In genomic region chr1:172617365-172618076, GRCm38 (mm10) we compare ENCODE assay signal across 9 mouse cellular contexts. TPM values are rescaled to one million over a fixed set of nuclear protein-coding genes. Genes with fewer than 3 reads are reported as not detected.
DNase-seq lines count a peak whose midpoint lies in the region; ATAC-seq lines count a peak whose summit lies in the region.
"Had no signal": no experiment of that assay in that cellular context is flagged by ENCODE, and none has a peak within 500 bp of the region (broad histone marks: within the 10 kb centered on the region; RNA-seq: fewer than 3 reads in every experiment).

No protein-coding gene starts in this region.

- H3K27me3 ChIP-seq in heart, embryonic 16.5 days (ENCODE audit: control insufficient read depth, insufficient read depth, low read length) = no peaks in the 10 kb centered on the region
- no peaks in the 10 kb centered on the region for H3K27me3 ChIP-seq in embryonic facial prominence, embryonic 12.5 days
- H3K27me3 ChIP-seq in intestine, embryonic 14.5 days (replicated peaks; ENCODE audit: control insufficient read depth, insufficient read depth, low read length) = no peaks in the 10 kb centered on the region
- H3K27me3 ChIP-seq in neural tube, embryonic 11.5 days (ENCODE audit: control insufficient read depth, insufficient read depth, low read length) = no peaks in the 10 kb centered on the region

- H3K4me2 ChIP-seq in heart, embryonic 16.5 days (ENCODE audit: low read depth, low read length) = peak overlapping the region; percentile 57
- peak overlapping the region; percentile 58 for H3K4me2 ChIP-seq in embryonic facial prominence, embryonic 12.5 days (replicated peaks)
- H3K4me2 ChIP-seq in intestine, embryonic 14.5 days (ENCODE audit: low read length) = peak overlapping the region; percentile 54
- H3K4me2 ChIP-seq in neural tube, embryonic 11.5 days (ENCODE audit: low read depth) = peak overlapping the region; percentile 80

- ATAC-seq in heart, embryonic 16.5 days (replicated peaks; ENCODE audit: extremely low read depth, insufficient read depth, low FRiP score) = no peak
- no peak for ATAC-seq in embryonic facial prominence, embryonic 12.5 days (ENCODE audit: insufficient number of reproducible peaks, insufficient read depth, low FRiP score, low TSS enrichment)
- peak; percentile 56; the same call in 1 of the 2 replicates for ATAC-seq in intestine, embryonic 14.5 days (replicated peaks; ENCODE audit: low FRiP score, low TSS enrichment, low read depth)
- ATAC-seq in neural tube, embryonic 11.5 days (ENCODE audit: insufficient read depth, low FRiP score, low TSS enrichment) = peak; percentile 85

- no peaks in the 10 kb centered on the region for H3K9me3 ChIP-seq in heart, embryonic 16.5 days (replicated peaks; ENCODE audit: control insufficient read depth, low read length)
- H3K9me3 ChIP-seq in embryonic facial prominence, embryonic 12.5 days = no peaks in the 10 kb centered on the region
- H3K9me3 ChIP-seq in intestine, embryonic 14.5 days (ENCODE audit: control insufficient read depth, low read length) = no peaks in the 10 kb centered on the region
- no peaks in the 10 kb centered on the region for H3K9me3 ChIP-seq in neural tube, embryonic 11.5 days (ENCODE audit: control insufficient read depth, low read length)

- no peak overlapping the region for H3K27ac ChIP-seq in heart, embryonic 16.5 days (ENCODE audit: low read length)
- H3K27ac ChIP-seq in embryonic facial prominence, embryonic 12.5 days = no peak overlapping the region
- no peak overlapping the region for H3K27ac ChIP-seq in intestine, embryonic 14.5 days (ENCODE audit: low read depth)
- H3K27ac ChIP-seq in neural tube, embryonic 11.5 days (ENCODE audit: low read depth, low read length) = no peak overlapping the region

- DNase-seq in heart, postnatal 4 days = no peak
- DNase-seq in intestine, embryonic 14.5 days (ENCODE audit: low spot score) = no peak
- DNase-seq in neural tube, embryonic 11.5 days (ENCODE audit: low spot score) = peak; percentile 51
- no peak for DNase-seq in adrenal gland, postnatal 36 days
- DNase-seq in cerebellum, postnatal 4 days (ENCODE audit: low spot score in 2 of 2) = no peak
- no peak for DNase-seq in adrenal gland, postnatal 4 days (ENCODE audit: low spot score in 2 of 2)

- WGBS in heart, embryonic 16.5 days = 34% methylated on average over 14 of the region's 14 CpGs
- WGBS in embryonic facial prominence, embryonic 12.5 days = 22% methylated on average over 14 of the region's 14 CpGs
- WGBS in intestine, embryonic 14.5 days = 29% methylated on average over 14 of the region's 14 CpGs
- 8% methylated on average over 14 of the region's 14 CpGs for WGBS in neural tube, embryonic 11.5 days

- no peaks in the 10 kb centered on the region for H3K36me3 ChIP-seq in heart, embryonic 16.5 days (ENCODE audit: control insufficient read depth, insufficient read depth)
- no peaks in the 10 kb centered on the region for H3K36me3 ChIP-seq in embryonic facial prominence, embryonic 12.5 days
- no peaks in the 10 kb centered on the region for H3K36me3 ChIP-seq in intestine, embryonic 14.5 days (ENCODE audit: control insufficient read depth, insufficient read depth, low read length)
- H3K36me3 ChIP-seq in neural tube, embryonic 11.5 days (ENCODE audit: control insufficient read depth, insufficient read depth, low read length) = no peaks in the 10 kb centered on the region

- no peaks in the 10 kb centered on the region for H3K4me1 ChIP-seq in heart, embryonic 16.5 days (ENCODE audit: control insufficient read depth, insufficient read depth, low read length)
- H3K4me1 ChIP-seq in embryonic facial prominence, embryonic 12.5 days = peaks cover 16% of the 10 kb centered on the region
- 0 out of 2 replicates have a peak, but pooled peaks cover 5% of the 10 kb centered on the region for H3K4me1 ChIP-seq in intestine, embryonic 14.5 days (replicated peaks; ENCODE audit: control insufficient read depth, insufficient read depth, low read length)
- peaks cover 12% of the 10 kb centered on the region; the same call in 1 of the 2 replicates for H3K4me1 ChIP-seq in neural tube, embryonic 11.5 days (ENCODE audit: control insufficient read depth, insufficient read depth, low read length)

- H3K9ac ChIP-seq in heart, embryonic 16.5 days (ENCODE audit: low read length) = no peak overlapping the region
- H3K9ac ChIP-seq in embryonic facial prominence, embryonic 12.5 days = no peak overlapping the region
- H3K9ac ChIP-seq in intestine, embryonic 14.5 days (ENCODE audit: low read length) = no peak overlapping the region
- H3K9ac ChIP-seq in neural tube, embryonic 11.5 days (ENCODE audit: low read length) = peak overlapping the region; percentile 63; the same call in 1 of the 2 replicates

- no peak overlapping the region for H3K4me3 ChIP-seq in heart, embryonic 16.5 days (ENCODE audit: low read length)
- H3K4me3 ChIP-seq in embryonic facial prominence, embryonic 12.5 days = peak overlapping the region; percentile 28; the same call in 1 of the 2 replicates
- no peak overlapping the region for H3K4me3 ChIP-seq in intestine, embryonic 14.5 days (ENCODE audit: low read depth, low read length)
- H3K4me3 ChIP-seq in neural tube, embryonic 11.5 days (ENCODE audit: low read depth, low read length) = peak overlapping the region; percentile 24

RNA-seq across cellular contexts. Expression of gene Fcrl6, which starts 15.2 kb away (rescaled TPM):
- polyA plus RNA-seq in heart, embryonic 16.5 days (2015; fragmentation: Nextera tagmentation; extraction: Ambion mirVana) = not detected in 2 replicates
- not detected for total RNA-seq in heart, postnatal 4 days (2021)
- polyA plus RNA-seq in embryonic facial prominence, embryonic 12.5 days (2016; fragmentation: Nextera tagmentation; extraction: Ambion mirVana) = 0.35 and 0.76 TPM in 2 replicates
- not detected in 2 replicates for polyA plus RNA-seq in intestine, embryonic 14.5 days (2014; fragmentation: Nextera tagmentation; extraction: Ambion mirVana)
- polyA plus RNA-seq in neural tube, embryonic 11.5 days (2014; fragmentation: Nextera tagmentation; extraction: Ambion mirVana) = 0.27 and 0.31 TPM in 2 replicates
- total RNA-seq in adrenal gland, postnatal 36 days (2021) = not detected
- total RNA-seq in adrenal gland, postnatal 4 days (2021) = not detected
- total RNA-seq: CH12.LX had no signal

RNA-seq across cellular contexts. Expression of gene Dusp23, which starts 15.2 kb away (rescaled TPM):
- polyA plus RNA-seq in heart, embryonic 16.5 days (2015; fragmentation: Nextera tagmentation; extraction: Ambion mirVana) = 11.4 and 12.2 TPM in 2 replicates
- total RNA-seq in heart, postnatal 4 days (2021) = 1 to 10 TPM; 6.0 to 6.3 TPM
- 9.4 and 10.0 TPM in 2 replicates for polyA plus RNA-seq in embryonic facial prominence, embryonic 12.5 days (2016; fragmentation: Nextera tagmentation; extraction: Ambion mirVana)
- polyA plus RNA-seq in intestine, embryonic 14.5 days (2014; fragmentation: Nextera tagmentation; extraction: Ambion mirVana) = 9.7 and 11.8 TPM in 2 replicates
- 20.4 and 20.6 TPM in 2 replicates for polyA plus RNA-seq in neural tube, embryonic 11.5 days (2014; fragmentation: Nextera tagmentation; extraction: Ambion mirVana)
- 1 to 10 TPM; 7.1 to 7.7 TPM for total RNA-seq in adrenal gland, postnatal 36 days (2021)
- total RNA-seq in adrenal gland, postnatal 4 days (2021) = 1 to 10 TPM; 7.1 to 7.8 TPM

RNA-seq across cellular contexts. Expression of gene Slamf8, which starts 27.2 kb away (rescaled TPM):
- polyA plus RNA-seq in heart, embryonic 16.5 days (2015; fragmentation: Nextera tagmentation; extraction: Ambion mirVana) = 0.35 TPM in 2 replicates
- total RNA-seq in heart, postnatal 4 days (2021) = not detected
- not detected in 2 replicates for polyA plus RNA-seq in embryonic facial prominence, embryonic 12.5 days (2016; fragmentation: Nextera tagmentation; extraction: Ambion mirVana)
- 0.24 and 0.28 TPM in 2 replicates for polyA plus RNA-seq in intestine, embryonic 14.5 days (2014; fragmentation: Nextera tagmentation; extraction: Ambion mirVana)
- polyA plus RNA-seq in neural tube, embryonic 11.5 days (2014; fragmentation: Nextera tagmentation; extraction: Ambion mirVana) = not detected in 2 replicates
- under 1 TPM; 0.40 to 0.50 TPM for total RNA-seq in adrenal gland, postnatal 36 days (2021)
- under 1 TPM; 0.25 to 0.28 TPM for total RNA-seq in adrenal gland, postnatal 4 days (2021)

Comparison
In these comparisons a context has a peak if more than half of its experiments do, and no peak if none do; other contexts are left out.
1. ATAC-seq: peak in intestine, embryonic 14.5 days (single experiment) and neural tube, embryonic 11.5 days (single experiment); none in heart, embryonic 16.5 days (single experiment) and embryonic facial prominence, embryonic 12.5 days (single experiment).
2. H3K4me3 ChIP-seq: peak in embryonic facial prominence, embryonic 12.5 days (single experiment) and neural tube, embryonic 11.5 days (single experiment); none in heart, embryonic 16.5 days (single experiment) and intestine, embryonic 14.5 days (single experiment).
3. Peak in every context shown above with its lines, with median percentiles within 50 percentile points of each other: H3K4me2 ChIP-seq.